Mouse (Mus musculus) erythroid progenitor cell, adult 5-6 weeks (primary cell): ENCODE results near the gene Csf2rb2. TPM values are rescaled to one million over a fixed set of nuclear protein-coding genes. Genes with fewer than 3 reads are reported as not detected.
"Not testable (repeated sequence)": the region's sequence is repeated elsewhere in the genome, so short reads cannot be mapped to it uniquely, and the experiment has no call there.

Source experiments
- ATAC-seq: replicated peaks from 2 replicates; pipeline ENCODE4 v1.8.0; 2016; ENCODE audit warnings: moderate number of reproducible peaks, mild to moderate bottlenecking, moderate TSS enrichment, inconsistent platforms; ENCODE audit not compliant: poor library complexity, low FRiP score, severe bottlenecking
- total RNA-seq, 2 experiments: library from RNA; stranded (forward) in 1 of 2; stranded (reverse) in 1 of 2; fragments of 150-400 nt in 1 of 2; fragments of 186-747, 209-891 nt in 1 of 2; gene quantifications; 2 replicates each; pipeline versions ENCODE4 v1.2.3 to v1.2.4; 2015 to 2017; ENCODE audit warnings: low replicate concordance in 2 of 2

The Csf2rb2 gene
- total RNA-seq, 2 experiments from 2014 or later: 5.0 TPM; not detected in 1

GRCm38 (mm10) chr15:78260668-78261333 lies 44.7 kb downstream of the Csf2rb2 start:
- peak; percentile 57 for ATAC-seq

- ATAC-seq: no peak
Observed at GRCm38 (mm10) chr15:78258246-78258865, 47.2 kb downstream of the Csf2rb2 start.

- ATAC-seq: peak; percentile 53; the same call in 1 of the 2 replicates
Observed at GRCm38 (mm10) chr15:78257326-78258050, 48.0 kb downstream of the Csf2rb2 start.

- not testable (repeated sequence) for ATAC-seq
Observed at GRCm38 (mm10) chr15:78256602-78257259, 48.8 kb downstream of the Csf2rb2 start.

- ATAC-seq: no peak
Observed at GRCm38 (mm10) chr15:78254751-78255150, 50.8 kb downstream of the Csf2rb2 start.

GRCm38 (mm10) chr15:78248410-78248809 lies 57.1 kb downstream of the Csf2rb2 start:
- ATAC-seq: no peak

GRCm38 (mm10) chr15:78247659-78248058 lies 57.9 kb downstream of the Csf2rb2 start:
- no peak for ATAC-seq

GRCm38 (mm10) chr15:78246143-78247116 lies 59.1 kb downstream of the Csf2rb2 start:
- no peak for ATAC-seq

GRCm38 (mm10) chr15:78244695-78245492 lies 60.6 kb downstream of the Csf2rb2 start, which contains the start of gene Ncf4:
Gene Ncf4 (plus strand): TSS chr15:78244801.
- ATAC-seq: no peak

- no peak for ATAC-seq
Observed at GRCm38 (mm10) chr15:78243774-78244173, 61.7 kb downstream of the Csf2rb2 start.

GRCm38 (mm10) chr15:78243061-78243460 lies 62.5 kb downstream of the Csf2rb2 start:
- ATAC-seq: no peak

- ATAC-seq: no peak
Observed at GRCm38 (mm10) chr15:78241335-78241734, 64.2 kb downstream of the Csf2rb2 start.

- no peak for ATAC-seq
Observed at GRCm38 (mm10) chr15:78239956-78240617, 65.4 kb downstream of the Csf2rb2 start.

- no peak for ATAC-seq
Observed at GRCm38 (mm10) chr15:78239453-78239852, 66.1 kb downstream of the Csf2rb2 start.

GRCm38 (mm10) chr15:78234823-78235509 lies 70.6 kb downstream of the Csf2rb2 start:
- ATAC-seq: no peak
